Mouse (Mus musculus) frontal cortex, postnatal 14 days (tissue): ENCODE results near the gene Nmnat2.

ENCODE experiments used
- DNase-seq, 2 experiments: peaks; one replicate each; pipeline ENCODE4 v3.0.0; 2022; ENCODE audit warnings: low spot score in 2 of 2

Gene Nmnat2

DNA sequence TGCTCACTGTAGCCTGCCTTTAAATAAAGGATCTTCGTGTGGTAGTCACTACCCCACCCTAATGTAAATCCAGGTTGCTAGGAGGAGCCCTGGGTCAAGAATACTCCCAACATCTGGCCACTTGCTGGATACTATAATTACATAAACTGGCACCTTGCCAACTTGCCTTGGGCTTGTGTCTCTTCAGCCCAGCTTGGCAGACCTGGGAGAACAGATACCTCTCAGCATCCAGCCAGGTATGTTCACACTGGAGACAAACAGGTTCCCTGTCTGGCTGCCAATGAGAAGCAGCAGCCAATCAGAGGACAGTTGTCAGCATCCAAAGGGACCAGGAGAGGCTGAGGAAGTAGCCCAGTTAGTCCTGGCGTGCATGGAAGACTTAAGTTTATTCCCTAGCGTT lies 64.8 kb downstream of the Nmnat2 start:
- no peak for DNase-seq

DNA sequence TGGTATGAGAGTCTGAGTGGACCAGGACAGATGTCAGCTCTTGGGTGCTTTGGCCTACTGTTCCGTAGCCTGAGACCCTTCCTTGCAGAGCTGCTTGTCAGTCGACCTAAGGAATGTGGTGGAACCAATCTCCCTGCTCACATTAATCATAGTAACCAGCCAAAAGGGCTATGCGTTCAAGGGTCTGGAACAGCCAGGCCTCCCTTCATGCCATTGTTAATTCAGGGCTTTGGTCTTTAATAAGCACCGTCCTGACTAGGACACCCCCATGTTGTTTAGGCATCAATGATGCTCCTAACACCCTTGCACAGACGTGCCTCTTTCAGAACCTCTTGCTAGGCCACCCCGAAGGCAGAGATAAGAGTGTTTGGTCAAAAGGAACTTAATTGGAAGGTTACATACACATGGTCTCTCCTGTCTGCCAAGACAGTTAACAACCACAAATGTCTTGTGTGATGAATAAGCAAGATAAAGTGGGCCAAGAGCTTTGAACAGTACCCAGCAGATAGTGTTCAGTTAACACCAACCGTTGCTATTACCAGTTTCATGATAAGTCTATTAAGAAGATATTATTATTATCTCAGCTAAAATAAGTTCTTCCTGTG lies 66.3 kb downstream of the Nmnat2 start:
- DNase-seq = no peak

- DNase-seq = no peak
These were observed 68.2 kb downstream of the Nmnat2 start for GRCm38 (mm10) chr1:153023018-153023417.

DNA sequence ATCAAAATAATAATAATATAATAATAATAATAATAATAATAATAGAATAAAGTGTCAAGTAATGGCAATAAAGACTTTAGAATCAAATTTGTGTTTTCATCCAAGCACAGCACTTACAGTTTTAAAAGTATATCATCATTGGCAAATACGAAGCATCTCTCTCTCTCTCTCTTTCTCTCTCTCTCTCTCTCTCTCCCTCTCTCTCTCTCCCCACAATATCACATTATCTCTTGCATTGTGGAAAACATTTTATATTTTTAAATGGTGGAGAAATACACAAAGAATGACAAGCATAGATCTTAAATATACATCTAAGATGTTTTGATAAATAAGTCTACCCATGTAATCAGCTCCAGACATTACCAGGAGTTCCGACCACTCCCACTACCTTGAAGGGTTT lies 69.1 kb downstream of the Nmnat2 start:
- no peak for DNase-seq

DNA sequence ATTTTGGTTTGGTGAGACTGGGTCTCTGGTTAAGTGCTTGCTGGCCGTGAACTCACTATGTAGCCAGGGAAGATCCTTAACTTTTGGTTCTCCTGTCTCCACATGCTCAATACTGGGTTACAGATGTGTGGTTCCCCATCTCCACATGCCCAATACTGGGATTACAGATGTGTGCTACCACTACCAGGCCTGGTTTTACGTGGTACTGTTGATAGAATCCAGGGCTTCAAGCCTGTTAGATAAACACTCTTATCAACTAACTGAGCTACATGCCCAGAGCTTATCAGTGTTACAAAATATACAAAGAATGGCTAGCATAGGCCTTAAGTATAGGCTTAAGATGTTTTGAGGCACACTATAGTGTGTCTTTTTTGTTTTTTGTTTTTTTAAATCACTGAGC lies 69.7 kb downstream of the Nmnat2 start:
- DNase-seq = no peak

- no peak for DNase-seq
These were observed 76.6 kb downstream of the Nmnat2 start for GRCm38 (mm10) chr1:153031345-153031744.

DNA sequence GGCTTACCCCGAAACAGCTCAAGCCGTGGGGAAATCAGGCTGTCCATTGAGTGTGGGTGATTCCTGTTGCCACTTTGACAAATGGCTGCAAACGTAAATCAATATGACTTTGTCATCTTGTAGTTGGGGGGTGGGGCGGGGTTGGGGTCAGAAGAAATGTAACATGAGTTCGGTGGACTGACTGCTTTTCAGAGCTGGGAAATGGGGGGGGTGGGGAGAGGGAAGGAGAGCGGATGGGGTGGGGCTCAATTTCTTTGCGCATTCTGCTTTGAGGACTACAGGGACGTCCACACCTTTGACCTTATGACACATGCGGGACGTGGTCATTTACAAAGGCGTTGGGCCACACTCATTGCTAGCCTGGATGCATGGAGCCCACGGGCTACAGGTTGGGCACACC lies 77.2 kb downstream of the Nmnat2 start:
- no peak for DNase-seq

DNA sequence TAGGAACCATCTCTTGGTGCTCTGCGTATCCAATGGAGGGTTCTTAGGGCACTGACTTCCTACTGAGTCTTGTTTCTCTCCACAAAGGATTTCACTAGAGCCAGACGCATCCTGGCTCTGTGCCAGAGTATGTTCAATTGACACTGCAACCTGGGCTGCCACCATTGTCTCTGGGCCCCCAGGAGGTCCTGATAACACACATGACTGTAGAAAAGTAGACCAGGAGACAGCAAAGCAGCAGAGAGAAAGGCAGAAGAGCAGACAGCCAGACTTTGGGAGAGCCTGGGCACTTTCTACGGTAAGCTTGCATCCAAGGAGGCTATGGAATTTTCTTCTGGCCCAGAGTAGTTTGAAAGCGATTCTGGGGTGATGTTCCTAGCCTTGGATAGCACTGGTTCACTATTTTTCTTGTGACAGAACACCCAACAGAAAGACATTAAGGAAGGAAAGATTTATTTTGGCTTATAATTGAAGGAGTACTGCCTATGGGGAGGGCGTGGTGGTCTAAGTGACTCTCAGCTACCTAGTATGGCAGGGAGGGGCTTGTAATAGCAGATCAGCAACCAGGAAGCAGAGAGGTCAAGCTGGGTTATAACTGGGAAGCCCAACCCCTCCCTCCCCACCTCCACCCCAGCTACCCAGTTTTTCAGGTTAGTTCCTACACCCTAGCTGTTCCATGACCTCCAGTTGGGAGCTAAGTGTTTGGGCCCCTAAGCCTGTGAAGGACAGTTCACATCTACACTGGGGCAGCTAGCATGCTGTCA lies 78.5 kb downstream of the Nmnat2 start:
- DNase-seq = no peak

DNA sequence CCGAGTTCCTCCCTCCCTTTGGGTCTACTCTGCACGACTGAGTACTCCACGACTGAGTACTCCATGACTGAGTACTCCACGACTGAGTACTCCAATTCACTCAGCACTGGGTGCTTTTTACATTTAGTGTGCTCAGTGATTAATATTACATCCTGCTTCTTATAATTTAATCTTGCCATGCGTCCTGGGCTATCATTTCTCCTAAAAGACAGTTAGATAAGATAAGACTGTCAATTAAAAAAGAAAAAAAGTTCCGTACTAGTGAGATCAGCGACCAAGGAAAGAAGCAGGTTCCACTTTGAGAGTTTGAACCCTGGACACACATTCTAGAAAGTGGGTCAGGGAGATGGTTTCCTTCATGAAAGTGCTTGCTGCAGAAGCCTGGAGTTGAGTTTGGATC lies 79.3 kb downstream of the Nmnat2 start:
- no peak for DNase-seq

DNA sequence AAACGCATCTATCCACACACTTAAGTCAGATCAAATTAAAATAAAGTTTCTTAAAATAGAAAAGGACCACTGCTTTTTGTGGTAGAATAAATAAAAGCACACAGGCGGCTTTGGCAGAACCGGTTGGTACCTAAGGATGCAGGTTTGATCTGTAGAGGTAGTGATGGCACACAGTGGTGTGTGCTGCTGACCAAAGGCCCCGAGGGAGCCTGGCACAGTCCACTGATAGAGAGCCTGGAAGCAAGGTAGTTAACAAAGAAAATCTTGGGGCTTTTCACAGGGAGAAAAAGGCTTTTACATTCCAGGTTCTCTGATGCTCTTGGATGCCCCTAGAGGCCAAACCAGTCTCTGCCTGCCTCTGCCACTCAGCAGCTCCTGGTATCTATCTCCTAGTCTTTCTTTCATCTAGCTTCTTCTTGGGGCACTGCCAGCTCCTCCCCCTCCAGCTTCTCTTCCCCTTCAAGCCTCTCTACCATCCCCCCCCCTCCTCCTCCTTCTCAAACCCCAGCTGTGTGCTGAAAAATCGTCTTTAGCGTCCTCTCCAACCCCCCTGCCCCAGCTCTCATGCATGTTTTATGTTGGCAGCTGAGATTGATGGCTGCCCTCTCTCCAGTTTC lies 80.6 kb downstream of the Nmnat2 start:
- DNase-seq = peak; percentile 75 to 80

DNA sequence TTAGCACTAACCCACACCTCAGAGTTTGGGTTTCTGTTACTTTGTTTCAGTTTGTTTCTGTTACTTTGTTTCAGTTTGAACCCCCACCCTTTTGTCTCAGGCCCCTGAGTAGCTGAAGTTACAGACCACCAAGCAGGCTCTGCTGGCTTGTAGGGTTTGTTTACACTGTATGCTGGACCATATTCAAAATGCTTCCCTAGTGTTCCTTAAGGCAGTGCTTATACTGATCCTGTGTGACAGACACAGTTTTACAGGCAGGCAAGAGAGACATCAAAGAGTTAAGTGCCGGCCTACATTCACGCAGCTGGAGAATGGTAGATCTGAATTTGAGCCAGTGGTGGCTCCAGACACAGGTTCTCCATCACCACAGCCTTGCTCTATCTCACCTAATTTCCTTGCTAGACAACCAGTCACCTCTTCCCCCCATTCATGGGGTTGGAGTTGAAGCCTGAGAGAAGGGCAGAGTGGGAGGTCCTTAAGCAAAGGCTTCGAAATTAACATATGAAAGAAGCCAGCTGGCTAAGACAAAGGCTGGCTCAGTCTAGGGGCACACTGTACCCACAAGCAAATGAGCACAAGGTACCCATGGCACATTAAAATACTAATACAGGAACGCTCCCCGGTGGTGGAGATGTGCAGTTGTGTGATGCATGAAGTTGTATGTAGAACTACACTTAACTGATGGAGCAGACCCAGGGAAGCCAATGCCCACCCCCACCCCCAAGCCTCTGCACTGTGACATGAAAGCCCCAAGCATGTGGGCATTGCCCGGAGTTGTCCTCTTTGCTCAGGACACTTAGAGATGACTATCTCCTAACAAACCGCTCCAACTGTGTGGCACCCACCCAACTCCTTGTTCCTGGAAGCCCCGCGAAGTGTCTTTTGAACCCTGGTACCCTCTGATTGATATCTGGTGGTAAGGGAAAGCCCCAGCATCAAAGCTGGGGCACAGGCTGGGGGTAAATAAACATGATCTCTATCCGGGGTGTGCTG lies 82.9 kb downstream of the Nmnat2 start:
- DNase-seq = no peak

GRCm38 (mm10) chr1:153040091-153040490 lies 85.3 kb downstream of the Nmnat2 start:
- no peak for DNase-seq

DNA sequence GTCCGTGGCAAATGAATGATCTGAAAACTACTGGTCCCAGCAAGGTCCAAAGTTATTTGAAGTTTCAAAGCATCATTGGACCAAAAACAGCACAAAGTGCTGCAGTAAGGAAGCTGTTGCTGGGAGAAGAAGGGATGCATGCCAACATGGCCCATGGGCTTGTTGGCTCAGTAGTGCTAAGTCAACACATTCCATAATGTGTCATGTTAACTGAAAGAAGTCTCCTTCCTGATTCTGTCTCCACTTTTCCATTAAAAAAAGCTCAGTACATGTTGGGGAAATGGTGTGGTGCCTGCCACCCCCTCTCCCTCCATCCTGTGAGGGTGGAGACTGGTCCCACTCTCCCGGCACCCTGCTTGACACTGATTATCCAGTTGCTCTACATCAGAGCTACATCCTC lies 86.3 kb downstream of the Nmnat2 start:
- DNase-seq = no peak

DNA sequence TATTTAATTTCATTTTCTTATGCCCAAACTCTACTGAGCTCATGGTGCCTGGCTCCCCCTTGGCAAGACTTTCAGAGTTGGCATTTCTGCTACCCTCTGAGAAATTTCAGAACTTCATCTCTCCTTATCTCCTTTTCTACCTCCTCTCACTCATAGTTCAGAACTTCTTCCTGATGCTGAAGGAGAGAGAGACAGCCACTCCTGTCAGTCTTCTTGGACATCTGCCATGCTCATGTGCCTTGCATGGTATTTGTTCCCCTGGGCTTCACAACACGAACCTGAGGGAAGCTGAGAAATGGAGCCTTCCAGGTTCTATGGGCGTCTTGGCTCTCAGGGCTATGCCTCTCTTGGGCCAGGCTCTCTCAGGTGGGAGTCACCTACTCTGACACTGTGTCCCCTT lies 87.5 kb downstream of the Nmnat2 start:
- DNase-seq = no peak

- DNase-seq = no peak
These were observed 88.5 kb downstream of the Nmnat2 start for GRCm38 (mm10) chr1:153043332-153043731.

DNA sequence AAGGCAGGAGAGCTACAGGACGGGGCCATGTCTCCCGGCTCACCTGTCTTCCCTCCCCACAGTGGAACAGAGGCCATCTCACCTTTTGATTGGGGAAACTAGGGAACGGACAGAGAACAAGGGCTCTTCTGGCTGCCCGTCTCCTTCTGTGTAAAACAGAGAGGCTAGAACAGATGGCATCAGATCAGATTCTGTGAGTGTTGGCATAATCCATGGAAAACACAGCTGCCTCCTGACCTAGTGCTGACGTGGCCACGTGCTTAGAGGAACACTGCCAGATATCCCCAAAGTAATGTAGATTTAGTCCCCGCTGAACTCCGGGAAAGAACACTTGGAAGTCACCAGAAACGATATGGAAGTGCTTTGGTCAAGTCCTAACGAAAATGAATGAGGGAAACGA lies 90.6 kb downstream of the Nmnat2 start:
- no peak for DNase-seq

DNA sequence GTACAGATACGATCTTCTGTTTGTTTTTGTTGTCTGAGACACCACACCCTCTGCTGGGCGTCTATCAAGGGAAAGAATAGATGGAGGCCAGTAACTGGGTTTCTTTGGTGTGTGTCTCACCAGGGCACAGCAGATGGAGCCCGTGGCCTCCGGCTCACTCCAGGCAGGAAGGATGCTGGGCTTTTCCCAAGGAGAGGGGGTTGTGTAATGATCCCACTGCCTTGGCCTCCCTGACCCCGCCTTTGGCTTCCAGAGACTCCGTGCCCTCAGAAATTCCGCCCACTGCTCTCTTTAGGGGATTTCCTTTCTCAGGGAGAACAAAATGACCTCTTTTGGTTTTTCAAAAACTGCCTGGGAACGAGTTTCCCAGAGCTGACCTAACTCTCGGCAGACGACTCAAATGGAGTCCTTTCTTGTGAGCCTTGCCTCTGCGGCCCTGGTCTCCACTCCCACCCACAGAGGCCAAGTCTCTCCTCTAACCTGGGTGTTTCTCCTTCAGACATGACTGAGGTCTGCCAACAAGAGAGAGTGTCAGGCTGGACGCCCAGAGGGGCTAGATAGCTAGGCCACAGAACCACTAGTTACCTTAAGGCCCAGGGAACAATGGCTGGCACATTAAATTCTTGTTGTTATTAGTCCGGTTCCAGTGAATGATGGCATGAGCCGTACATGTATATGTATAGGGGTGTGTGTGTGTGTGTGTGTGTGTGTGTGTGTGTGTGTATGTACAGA lies 93.5 kb downstream of the Nmnat2 start:
- DNase-seq = no peak

DNA sequence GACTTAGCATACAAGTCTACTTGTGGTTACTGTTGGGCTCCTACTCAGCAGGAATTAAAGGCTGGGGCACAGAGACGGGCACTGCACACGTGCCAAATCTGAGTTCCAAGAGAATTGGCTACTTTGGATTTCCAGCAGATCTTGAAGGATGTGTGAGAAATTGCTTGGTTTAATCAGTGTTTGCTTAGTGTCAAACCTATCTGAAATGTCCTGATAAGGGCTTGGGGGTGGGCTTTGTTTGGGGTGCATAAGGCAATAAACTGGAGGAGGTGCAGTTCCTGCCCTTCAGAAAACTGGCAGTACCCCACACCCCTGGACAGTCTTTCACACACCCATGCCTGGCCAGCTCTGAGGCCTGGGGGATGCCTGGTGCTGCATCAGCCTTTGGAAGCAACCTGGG lies 94.7 kb downstream of the Nmnat2 start:
- no peak for DNase-seq

- no peak for DNase-seq
These were observed 96.7 kb downstream of the Nmnat2 start for GRCm38 (mm10) chr1:153051474-153051873.

DNA sequence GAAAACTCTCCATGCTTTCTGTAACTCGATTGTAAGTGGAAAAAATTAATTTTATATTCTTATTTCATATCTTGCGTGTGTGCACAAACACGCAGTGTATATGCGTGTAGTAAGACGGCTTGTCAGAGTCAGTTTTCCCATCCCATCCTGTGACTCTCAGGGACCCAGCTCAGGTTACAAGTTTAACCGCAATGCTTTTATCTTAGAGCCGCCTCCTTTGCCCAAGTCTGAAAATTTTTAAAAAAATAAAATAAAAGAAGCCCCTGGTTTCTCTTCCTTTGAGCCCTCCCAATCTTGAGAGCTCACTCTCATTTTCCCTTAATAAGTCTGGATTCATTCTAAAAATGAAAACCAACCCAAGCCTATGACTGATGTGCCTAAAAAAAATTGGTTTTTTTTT lies 98.8 kb downstream of the Nmnat2 start:
- DNase-seq = no peak

DNA sequence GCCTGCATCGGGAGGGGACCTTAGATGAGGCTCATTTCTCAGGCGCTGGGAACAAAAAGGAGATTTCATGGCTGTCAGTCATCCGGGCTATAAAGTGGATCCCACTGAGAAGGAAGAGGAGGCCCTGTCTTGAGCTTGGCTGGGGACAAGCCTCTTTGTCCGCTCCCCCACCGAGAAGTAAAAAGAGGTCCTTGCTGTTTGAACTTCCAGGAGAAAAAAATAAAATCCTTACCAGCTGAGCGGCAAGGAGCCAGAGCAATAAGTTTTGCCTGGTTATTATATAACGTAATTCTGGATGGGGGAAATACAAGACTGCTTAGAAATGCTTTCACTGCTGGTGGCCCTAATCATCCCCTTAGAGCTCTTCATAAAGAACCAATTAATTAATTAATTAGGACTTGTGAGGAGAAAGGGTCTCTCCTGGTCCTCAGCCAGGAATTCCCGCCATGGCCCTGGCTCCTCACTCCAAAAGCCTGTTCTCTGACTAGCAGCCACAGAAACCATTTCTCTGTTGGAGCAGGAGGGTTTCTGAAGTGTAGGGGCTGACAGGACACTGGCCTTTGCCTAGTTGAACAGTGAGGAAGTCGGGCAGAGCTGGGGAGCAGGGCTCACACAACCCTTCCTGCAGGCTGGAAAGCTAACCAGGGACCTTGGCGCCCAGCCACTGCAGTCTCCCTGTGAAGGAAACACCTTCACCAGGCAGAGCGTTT lies 99.5 kb downstream of the Nmnat2 start:
- DNase-seq = no peak
